Mouse (Mus musculus): ENCODE data around the gene Ttll12.

- TF ChIP-seq CTCF (IDR thresholded peaks at IDR 0.05; ENCODE audit: borderline replicate concordance, insufficient read depth, low read depth, low read length) (no peak), POLR2A (IDR thresholded peaks at IDR 0.05; ENCODE audit: borderline replicate concordance, insufficient read depth, low read length) (no peak)
Measured at GRCm38 (mm10) chr15:83562626-83563270, 32.2 kb downstream of the Ttll12 start.

All from cerebellum, adult 2 months (tissue).